Mouse (Mus musculus): Measurements from ENCODE around the gene Hat1. TPM values are rescaled to one million over a fixed set of nuclear protein-coding genes. Genes with fewer than 3 reads are reported as not detected.

The Hat1 gene
- total RNA-seq, 2 experiments from 2014 or later, result 16.8 to 18.1 TPM

Other genes with a start within 250 kb of the Hat1 start
- gene Dync1i2, start 177.3 kb upstream of the Hat1 start, total RNA-seq (2021), result 100 to 1,000 TPM; 134 to 135 TPM
- 100 to 1,000 TPM; 147 to 160 TPM for gene Slc25a12, start 21.2 kb upstream of the Hat1 start, total RNA-seq (2021)
- gene Metap1d, start 64.3 kb downstream of the Hat1 start, total RNA-seq (2021), result 10 to 100 TPM; 14.8 to 18.9 TPM
- gene Dlx1, start 139.2 kb downstream of the Hat1 start, total RNA-seq (2021), result 10 to 100 TPM; 15.9 to 19.9 TPM
- 1 to 10 TPM; 5.3 to 5.4 TPM for gene Dlx2, start 157.8 kb downstream of the Hat1 start, total RNA-seq (2021)